Mouse (Mus musculus) ZHBTc4 (cell line): ENCODE data around the gene Ano6.
A peak's percentile ranks its signal among the peaks of the same experiment; 100 is the strongest.

ENCODE experiments used
- DNase-seq: peaks from one replicate; pipeline ENCODE4 v3.0.0-alpha.2; 2011; ENCODE audit warnings: low read depth, low spot score

The Ano6 gene

DNA sequence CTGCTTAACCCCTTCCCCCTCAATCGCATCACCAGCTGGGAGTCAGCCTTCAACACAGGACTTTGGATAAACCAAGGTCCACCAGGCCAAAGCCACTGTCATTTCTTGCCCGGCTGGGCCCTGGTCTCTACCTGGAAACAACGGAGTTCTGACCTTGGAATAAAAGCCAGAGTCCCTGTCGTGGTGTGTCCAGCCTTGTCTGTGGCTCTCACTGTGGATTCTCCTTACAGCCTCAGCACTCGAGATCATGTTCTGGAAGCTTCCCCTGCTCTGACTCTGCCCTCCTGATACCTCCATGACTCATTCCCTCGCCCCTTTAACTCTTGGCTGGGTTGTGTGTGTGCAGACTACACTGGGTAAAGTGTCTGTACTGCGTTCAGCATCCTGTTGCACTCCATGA, 180.0 kb downstream of the Ano6 start:
- DNase-seq = no peak

DNA sequence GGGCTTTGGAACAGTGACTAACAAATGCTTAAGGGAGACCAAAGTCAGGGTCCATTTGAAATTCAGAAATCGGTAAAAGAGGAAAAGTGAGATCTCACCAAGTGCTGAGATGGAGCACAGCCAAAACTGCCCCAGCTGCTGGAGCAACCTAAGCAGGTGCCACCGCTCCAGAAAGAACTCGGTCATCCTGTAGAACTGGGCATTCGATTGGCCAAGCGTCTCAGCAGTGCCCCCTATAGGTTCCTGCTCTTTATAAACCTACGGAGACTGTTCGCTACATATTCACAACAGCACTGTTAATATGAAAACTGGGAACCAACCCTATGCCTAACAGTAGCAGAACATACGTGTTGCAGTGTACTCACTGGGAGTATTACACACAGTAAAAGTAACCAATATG, 180.7 kb downstream of the Ano6 start:
- DNase-seq = no peak

DNA sequence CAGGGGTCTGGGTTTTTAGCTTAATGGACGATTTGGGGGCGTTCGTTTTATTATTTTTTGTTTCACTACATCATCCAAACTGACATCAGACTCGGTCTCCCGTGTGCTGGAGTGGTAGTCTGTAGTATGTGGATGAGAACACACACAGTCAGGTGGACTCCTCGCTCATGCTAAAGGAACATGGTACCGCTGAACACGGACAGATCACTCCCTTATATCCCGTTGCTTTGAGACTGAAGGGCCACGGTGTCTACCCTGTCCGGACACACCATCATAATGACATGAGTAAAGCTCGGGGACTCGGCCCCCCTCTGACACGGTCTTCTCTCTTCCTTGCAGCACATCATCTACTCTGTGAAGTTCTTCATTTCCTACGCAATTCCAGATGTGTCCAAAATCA, 181.5 kb downstream of the Ano6 start:
- no peak for DNase-seq

DNA sequence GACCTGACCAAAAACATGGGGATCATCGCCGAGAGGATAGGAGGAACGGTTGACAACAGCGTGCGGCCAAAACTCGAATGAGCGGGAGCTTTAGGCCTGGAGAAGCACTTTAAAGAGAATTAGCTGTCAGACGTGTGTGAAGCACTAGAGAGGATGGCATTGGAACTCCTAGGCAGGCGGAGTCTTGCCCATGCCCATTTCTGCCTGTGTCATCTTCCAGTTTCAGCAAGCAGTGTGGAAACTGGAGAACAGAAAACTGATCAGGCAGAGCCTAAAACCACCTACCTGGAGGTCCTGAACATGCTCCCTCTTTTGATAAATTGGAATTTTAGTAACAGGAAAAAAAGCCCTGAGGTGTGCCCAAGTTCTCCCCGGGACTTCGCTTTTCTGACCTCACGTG, 182.0 kb downstream of the Ano6 start:
- DNase-seq = no peak

DNA sequence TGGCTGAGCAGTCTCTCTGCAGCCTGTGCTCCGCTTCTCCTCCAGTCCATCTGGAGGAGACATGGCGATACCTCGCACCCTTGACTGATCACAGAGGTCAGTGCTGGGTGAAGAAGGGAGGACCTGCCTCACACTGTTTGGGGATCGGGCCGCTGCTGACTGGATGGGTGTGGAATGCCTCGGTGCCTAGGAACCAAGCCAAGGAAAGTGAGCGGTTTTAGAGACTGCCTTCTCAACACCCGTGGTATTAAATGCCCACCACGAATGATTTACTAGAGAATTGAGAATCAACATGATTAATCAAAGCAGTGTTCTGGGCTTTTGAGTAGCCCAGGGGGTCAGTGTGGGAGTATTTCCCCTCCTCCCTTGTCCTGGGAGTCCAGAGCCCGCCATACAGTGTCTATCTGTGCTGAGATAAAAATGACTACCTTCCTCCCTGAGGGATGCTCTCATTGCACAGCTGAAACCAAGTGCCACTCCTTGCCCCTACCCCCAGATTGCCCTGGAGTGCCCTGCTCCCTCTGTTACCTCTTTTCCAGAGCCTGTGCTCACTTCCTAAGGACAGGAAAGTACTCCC, 183.5 kb downstream of the Ano6 start:
- no peak for DNase-seq

DNA sequence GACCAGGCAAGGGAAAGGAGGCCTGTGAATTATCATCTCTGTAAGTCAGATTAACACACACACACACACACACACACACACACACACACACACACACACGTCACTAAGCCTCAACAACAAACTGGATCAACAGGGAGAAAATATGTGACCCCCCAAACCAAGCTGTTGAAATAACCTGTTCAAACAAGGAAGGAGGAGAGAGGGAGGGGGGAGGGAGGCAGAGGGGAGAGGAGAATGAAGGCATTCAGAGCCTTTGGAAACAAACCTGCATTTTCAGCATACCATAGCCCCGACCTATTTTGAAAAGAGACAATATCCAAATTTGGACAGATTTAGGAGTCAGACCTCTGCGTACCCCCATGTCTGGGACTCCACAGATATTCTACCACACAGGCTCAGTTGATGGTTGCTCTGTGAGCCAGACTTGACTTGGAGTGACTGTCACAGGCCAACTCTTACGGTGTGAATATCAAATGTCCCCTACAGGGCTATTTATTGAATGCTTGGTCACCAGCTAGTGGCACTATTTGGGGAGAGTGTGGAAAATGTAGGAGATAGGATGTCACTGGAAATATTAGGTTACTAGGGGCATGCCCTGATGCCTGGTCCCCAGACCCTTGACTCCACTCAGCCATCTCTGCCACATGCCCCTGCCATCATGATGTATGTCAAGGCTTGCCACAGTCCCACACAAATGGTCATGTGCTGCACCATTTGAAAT, 185.7 kb downstream of the Ano6 start:
- DNase-seq = no peak

DNA sequence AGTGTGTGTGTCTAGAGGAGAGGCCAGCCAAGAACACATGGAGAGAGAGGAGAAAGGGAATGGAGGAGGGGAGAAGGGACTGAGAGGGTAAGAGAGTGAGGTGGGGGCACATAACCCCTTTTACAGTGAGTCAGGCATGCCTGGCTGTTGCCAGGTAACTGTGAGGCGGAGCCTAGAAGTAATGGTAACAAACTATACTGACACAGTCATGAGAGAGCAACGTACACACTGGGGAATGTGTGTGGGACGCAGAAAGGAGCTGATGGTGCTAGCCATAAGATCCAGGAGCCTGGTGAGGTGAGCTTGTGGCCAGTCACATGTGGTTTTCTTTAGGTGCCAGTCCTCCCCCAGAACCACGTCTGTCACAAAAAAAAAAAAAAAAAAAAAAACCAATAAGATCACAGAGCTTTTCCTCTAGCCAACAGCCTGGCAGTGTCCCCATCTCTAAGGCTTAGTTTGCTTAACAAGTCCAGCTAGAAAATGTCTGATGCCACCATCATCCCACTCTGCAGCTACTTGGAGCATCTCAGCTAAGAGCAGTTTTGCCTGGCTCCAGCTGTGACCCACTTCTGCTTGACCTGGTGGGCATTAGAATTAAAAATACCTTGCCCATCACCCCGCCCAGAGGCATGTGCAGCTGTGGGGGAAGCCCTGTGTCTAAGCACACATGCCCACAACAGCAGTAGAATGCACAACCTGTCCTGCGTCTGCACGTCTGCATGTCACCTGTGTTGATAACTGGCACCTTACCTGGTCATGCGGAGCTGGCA, 186.7 kb downstream of the Ano6 start:
- DNase-seq = no peak

DNA sequence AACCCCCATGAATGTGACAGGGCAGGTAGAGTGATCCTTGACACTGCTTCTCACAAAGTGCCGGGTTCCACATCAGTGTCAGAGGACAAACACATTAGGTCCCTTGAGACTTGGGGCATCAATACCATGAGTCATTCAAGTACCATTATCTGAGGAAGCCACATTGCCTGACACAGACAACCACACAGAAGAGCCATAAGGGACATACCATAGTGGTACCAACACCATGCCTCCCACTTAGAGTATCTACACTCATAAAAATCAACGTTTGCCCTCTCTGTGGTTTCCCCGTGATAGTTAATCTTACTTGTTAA, 187.3 kb downstream of the Ano6 start:
- DNase-seq = no peak

DNA sequence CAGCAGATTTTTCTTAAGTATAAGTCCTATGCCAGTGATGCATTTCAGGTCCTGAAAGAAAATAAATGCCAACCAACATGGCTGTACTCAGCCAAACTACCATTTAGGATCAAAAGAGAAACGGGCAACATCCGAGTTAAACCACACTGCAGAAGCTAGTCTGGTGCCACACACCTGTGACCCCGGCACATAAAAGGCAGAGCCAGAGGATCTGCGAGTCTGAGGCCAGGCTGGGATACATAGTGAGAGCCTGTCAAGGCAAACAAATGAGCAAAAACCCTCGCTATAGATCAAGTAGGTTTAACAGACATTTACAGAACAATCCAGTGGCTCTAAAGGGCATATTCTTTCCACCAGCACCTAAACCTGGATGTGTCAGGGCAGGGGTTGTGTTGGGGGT, 190.0 kb downstream of the Ano6 start:
- no peak for DNase-seq

DNA sequence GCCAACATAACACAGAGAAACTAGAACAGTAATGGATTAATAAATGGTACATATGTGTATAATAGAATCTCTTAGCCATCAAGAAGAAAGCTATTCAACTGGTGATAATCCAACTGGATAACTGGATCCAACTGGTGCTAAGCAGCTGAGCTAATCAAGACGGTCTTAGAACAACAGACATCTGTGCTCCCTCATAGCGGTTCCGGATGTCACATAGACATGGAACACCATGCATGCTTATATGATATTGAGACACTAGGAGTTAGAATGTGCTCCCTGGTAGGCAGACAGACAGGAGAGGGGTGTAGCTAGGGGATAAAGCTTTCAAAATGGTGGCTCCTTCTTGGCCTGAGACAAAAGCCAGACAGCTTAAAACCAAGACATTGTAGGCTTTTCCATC, 197.3 kb downstream of the Ano6 start:
- no peak for DNase-seq

DNA sequence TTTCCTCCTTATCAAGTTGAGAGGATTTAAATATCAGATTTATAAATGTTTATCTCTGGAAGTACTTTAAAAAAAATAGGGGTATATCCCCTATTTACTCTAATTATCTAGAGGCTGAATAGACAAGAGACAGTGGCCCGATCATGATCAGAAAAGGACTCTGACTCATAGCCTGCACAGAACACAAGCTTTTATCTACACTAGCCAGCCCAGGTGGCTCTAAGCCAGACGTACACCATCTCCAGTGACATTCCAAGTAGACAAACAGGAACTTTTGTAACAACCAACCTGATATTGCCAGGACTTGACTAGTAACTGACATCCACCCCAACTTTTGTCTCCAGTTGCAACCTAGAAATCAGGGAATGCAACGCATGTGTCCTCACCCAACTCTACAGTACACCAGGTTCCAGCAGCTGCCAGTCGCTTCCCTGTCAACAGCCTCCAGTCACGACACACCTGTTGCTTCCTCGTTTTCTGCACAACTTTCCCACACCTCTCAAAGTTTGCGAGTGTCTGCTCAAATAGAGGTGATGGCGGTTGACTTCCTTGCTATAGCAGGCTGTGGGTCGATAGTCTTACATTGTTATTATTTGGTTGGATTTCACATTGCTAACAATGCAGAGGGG, 199.0 kb downstream of the Ano6 start:
- DNase-seq = no peak

DNA sequence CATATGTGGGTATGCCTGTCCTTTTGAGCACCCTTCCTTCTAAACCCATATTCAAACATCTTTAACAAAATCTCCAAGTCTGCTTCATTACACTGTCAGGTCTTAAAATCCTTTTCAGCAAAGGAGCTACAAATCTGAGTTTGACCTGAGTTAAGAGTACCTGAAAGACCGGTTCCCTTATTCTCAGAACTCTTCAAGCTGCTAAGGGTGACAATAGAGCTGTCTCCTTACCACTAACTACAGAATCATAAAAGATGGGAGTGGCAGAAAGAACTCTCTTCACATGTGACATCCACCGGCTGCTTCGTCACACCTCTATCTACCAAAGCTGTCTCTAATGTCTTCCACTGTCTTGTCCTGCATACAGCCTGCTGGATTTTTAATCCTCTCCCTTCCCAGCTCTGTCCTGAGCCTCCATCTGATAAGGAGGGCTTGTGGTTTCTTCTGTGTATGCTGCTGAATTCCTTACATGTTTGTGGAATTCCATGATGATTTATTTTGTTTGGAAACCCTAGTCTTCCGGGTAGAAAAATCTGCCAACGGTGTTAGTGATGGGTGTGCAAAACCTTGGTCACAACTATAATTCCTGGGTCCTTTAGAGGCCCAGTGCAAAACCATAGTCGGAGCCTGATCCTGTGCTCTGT, 212.4 kb downstream of the Ano6 start:
- DNase-seq = no peak

DNA sequence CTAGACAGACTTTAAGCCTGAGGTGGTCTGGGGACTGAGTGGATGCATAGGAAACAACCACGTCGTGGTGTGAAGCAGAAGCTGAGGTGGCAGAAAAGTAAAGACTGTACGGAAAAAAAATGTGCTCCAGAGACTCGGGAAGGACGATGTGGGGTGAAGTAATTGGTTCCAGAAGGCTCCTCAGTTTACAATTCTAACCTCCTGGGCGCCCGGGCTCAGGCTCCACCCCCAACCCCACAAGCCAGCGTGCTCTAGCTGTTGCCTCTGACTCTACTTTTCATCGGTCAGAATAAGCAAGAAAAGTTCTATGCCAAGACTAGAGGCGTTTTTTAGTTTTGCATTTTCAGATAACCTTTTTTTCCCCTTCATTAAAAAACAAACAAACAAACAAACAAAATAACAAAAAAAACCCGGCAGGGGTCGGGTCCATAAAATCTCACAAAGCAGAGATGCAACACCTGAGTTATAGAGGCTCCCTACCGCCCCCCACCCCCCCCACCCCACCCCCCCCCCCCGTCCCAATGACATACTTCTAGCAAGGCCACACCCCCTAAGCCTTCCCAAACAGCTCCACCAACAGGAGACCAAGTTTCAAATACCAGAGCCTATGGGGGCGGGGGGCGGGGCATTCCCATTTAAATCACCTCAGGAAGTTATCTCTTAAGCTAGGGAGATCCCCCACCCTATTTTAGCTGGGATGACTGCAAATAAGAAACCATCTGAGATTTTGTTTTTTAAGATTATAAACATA, 221.2 kb downstream of the Ano6 start:
- peak; percentile 27 for DNase-seq

DNA sequence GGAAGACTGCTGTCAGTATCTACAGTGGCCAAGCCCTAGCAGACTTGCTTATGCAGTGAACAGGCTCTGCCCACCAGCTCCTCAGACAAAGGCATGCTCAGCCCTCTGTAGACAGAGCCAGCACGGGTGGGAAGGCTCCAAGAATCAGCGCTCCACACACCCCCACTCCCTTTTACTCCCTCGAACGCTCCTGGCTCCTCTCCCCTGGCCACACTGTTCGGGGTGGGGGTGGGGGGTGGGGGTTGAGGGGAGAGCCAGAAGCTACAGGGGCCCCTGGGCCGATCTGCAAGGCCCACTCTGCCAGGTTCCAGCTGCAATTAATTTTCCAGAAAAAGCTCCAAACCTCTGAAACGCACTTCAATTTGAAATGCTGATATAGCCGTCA, 221.7 kb downstream of the Ano6 start:
- no peak for DNase-seq

DNA sequence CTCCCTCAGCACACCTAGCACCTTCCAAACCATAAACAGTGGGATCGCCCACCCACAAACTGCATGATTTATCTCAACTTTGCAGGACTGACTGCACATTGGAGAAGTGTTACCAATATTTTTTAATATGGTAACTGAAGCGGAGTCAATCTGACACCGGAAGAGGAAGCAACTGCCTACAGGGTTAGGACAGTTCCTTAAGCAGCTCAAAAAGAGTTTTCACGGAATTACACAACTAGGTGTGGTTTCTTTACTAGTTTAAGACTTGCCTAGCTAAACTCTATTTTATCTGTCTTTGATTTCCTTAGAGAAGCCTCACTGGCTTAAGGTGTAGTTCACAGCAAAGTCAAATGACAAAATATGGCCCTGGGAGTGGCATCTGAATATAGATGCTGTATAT, 223.9 kb downstream of the Ano6 start:
- DNase-seq = no peak

DNA sequence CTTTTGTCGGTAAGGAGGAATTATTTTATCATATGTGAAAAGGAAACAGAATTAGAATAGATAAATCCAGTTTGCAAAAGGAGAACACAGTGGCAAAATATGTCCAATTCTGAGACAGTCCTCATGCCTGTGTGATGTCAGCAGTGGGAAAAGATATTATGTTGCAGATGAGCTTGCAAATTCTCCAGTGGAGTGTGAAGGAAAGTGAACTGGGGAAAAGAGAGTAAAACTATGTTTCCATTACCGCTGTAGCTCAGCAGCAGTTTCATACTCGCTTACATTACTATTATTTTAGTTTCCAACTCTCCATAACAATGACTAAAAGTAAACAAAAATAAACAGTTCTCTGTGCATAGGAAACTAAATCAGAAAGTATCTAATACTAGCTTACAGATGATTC, 229.8 kb downstream of the Ano6 start:
- DNase-seq = no peak

DNA sequence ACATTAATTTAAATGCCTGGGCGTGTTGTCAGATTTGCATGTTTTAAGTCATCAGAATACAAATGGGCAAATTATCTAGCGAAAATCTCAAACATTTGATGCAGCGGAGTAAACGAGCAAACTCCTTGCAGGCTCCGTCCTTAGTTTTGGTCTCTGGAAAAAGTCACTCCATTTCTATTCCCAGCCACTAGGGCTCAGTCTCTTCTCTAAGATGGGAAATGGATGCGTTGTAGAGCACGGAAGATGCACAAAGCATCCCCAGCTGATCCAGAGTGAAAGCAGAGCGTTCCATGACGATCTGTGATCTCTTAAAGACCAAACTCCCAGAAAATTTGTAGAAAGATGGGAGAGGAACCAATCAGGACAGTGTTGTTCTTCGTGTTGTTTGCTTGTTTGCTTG, 230.9 kb downstream of the Ano6 start:
- peak; percentile 9 for DNase-seq
